Comparison of ENCODE assay signal across 8 mouse cellular contexts in the genomic region with DNA sequence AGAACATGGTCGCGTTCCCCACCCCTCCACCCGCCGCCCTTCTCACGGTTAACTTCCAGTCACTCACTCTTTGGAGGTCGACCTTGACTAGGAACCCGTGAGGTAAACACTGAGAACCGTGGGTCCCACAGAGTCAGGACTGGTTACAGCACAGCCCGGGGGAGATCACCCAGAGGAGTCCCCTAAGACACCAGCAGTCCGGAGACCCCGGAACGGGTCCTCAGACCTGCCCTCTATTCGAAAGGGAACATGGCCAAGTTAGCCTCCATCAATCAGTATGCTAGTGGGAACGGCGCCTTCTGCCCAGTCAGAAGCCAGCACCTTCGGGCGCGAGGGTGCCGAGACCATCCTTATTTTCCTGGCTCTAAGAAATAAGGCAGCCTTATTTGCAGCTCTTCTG. TPM values are rescaled to one million over a fixed set of nuclear protein-coding genes. Genes with fewer than 3 reads are reported as not detected.
DNase-seq lines count a peak whose midpoint lies in the region; ATAC-seq and TF ChIP-seq lines count a peak whose summit lies in the region.

No protein-coding gene starts in this region.

- ATAC-seq in heart, postnatal 0 days (ENCODE audit: insufficient read depth, low read depth), result peak; percentile 3
- peak; percentile 14; the same call in 1 of the 2 replicates for ATAC-seq in midbrain, embryonic 12.5 days (ENCODE audit: low FRiP score, low read depth)

- no peak for TF ChIP-seq EP300 in heart, postnatal 0 days (IDR thresholded peaks at IDR 0.05; ENCODE audit: low read depth)

- no peak for TF ChIP-seq CTCF in heart, postnatal 0 days (IDR thresholded peaks at IDR 0.05; ENCODE audit: low read depth)

- H3K9me3 ChIP-seq in heart, postnatal 0 days (replicated peaks; ENCODE audit: control insufficient read depth, low read length), result no peaks in the 10 kb centered on the region
- no peaks in the 10 kb centered on the region for H3K9me3 ChIP-seq in hindbrain, embryonic 10.5 days
- H3K9me3 ChIP-seq in midbrain, embryonic 12.5 days, result no peaks in the 10 kb centered on the region

- WGBS in heart, postnatal 0 days, result under 1% methylated on average over 19 of the region's 19 CpGs
- WGBS in hindbrain, embryonic 10.5 days, result 2% methylated on average over 19 of the region's 19 CpGs
- under 1% methylated on average over 19 of the region's 19 CpGs for WGBS in midbrain, embryonic 12.5 days

- peak overlapping the region; percentile 99 for H3K27ac ChIP-seq in heart, postnatal 0 days (ENCODE audit: low read depth)
- H3K27ac ChIP-seq in hindbrain, embryonic 10.5 days, result peak overlapping the region; percentile 97
- H3K27ac ChIP-seq in midbrain, embryonic 12.5 days (replicated peaks), result peak overlapping the region; percentile 97

- peaks cover 38% of the 10 kb centered on the region for H3K36me3 ChIP-seq in heart, postnatal 0 days (replicated peaks; ENCODE audit: control insufficient read depth, insufficient read depth, low read length)
- H3K36me3 ChIP-seq in hindbrain, embryonic 10.5 days, result peaks cover 43% of the 10 kb centered on the region
- peaks cover 36% of the 10 kb centered on the region for H3K36me3 ChIP-seq in midbrain, embryonic 12.5 days

- H3K27me3 ChIP-seq in heart, postnatal 0 days (ENCODE audit: control insufficient read depth, insufficient read depth, low read length), result no peaks in the 10 kb centered on the region
- peaks cover 19% of the 10 kb centered on the region for H3K27me3 ChIP-seq in hindbrain, embryonic 10.5 days (ENCODE audit: insufficient read depth, poor library complexity, severe bottlenecking)
- no peaks in the 10 kb centered on the region for H3K27me3 ChIP-seq in midbrain, embryonic 12.5 days

- H3K4me2 ChIP-seq in heart, postnatal 0 days (ENCODE audit: low read depth, low read length), result peak overlapping the region; percentile 84
- peak overlapping the region; percentile 82 for H3K4me2 ChIP-seq in midbrain, embryonic 12.5 days (replicated peaks)

- peaks cover 8% of the 10 kb centered on the region; the same call in 1 of the 2 replicates for H3K4me1 ChIP-seq in heart, postnatal 0 days (ENCODE audit: control insufficient read depth, insufficient read depth)
- H3K4me1 ChIP-seq in hindbrain, embryonic 10.5 days (replicated peaks), result peaks cover 32% of the 10 kb centered on the region
- peaks cover 22% of the 10 kb centered on the region for H3K4me1 ChIP-seq in midbrain, embryonic 12.5 days

- peak overlapping the region; percentile 92 for H3K9ac ChIP-seq in heart, postnatal 0 days (replicated peaks; ENCODE audit: low read depth, low read length)
- H3K9ac ChIP-seq in midbrain, embryonic 12.5 days (replicated peaks), result peak overlapping the region; percentile 87

- peak overlapping the region; percentile 91 for H3K4me3 ChIP-seq in heart, postnatal 0 days (ENCODE audit: low read depth, low read length)
- H3K4me3 ChIP-seq in hindbrain, embryonic 10.5 days, result peak overlapping the region; percentile 93
- peak overlapping the region; percentile 95 for H3K4me3 ChIP-seq in midbrain, embryonic 12.5 days

- no peak for DNase-seq in heart, postnatal 0 days (ENCODE audit: low spot score)
- DNase-seq in heart, adult 11 months, result no peak
- DNase-seq in NIH3T3 (ENCODE audit: low read depth), result peak; percentile 60
- no peak for DNase-seq in hindbrain, embryonic 10.5 days (ENCODE audit: low spot score)
- no peak for DNase-seq in T-cell, adult 2 months (ENCODE audit: low spot score)
- DNase-seq in adrenal gland, postnatal 36 days, result no peak
- no peak for DNase-seq in right cerebral cortex, postnatal 10 days (ENCODE audit: low spot score in 2 of 2)

RNA-seq across cellular contexts. Expression of a gene that starts 1.1 kb away (rescaled TPM):
- 234 and 284 TPM in 2 replicates for total RNA-seq in heart, postnatal 0 days (2014; rRNA removed; ENCODE audit: low replicate concordance)
- polyA plus RNA-seq in heart, postnatal 0 days (2015; fragmentation: Nextera tagmentation; extraction: Ambion mirVana), result 213 and 214 TPM in 2 replicates
- 231 and 240 TPM in 2 replicates for polyA plus RNA-seq in hindbrain, embryonic 10.5 days (2016; fragmentation: Nextera tagmentation; extraction: Ambion mirVana)
- 187 and 192 TPM in 2 replicates for polyA plus RNA-seq in midbrain, embryonic 12.5 days (2016; fragmentation: Nextera tagmentation; extraction: Ambion mirVana)
- total RNA-seq in adrenal gland, postnatal 36 days (2021), result 100 to 1,000 TPM; 188 to 248 TPM

RNA-seq across cellular contexts. Expression of a gene that starts 16.4 kb away (rescaled TPM):
- 6.0 and 18.8 TPM in 2 replicates for total RNA-seq in heart, postnatal 0 days (2014; rRNA removed; ENCODE audit: low replicate concordance)
- polyA plus RNA-seq in heart, postnatal 0 days (2015; fragmentation: Nextera tagmentation; extraction: Ambion mirVana), result 3.2 and 5.2 TPM in 2 replicates
- 4.5 and 9.8 TPM in 2 replicates for polyA plus RNA-seq in hindbrain, embryonic 10.5 days (2016; fragmentation: Nextera tagmentation; extraction: Ambion mirVana)
- 32.4 and 34.4 TPM in 2 replicates for polyA plus RNA-seq in midbrain, embryonic 12.5 days (2016; fragmentation: Nextera tagmentation; extraction: Ambion mirVana)
- 10 to 100 TPM; 12.4 to 15.8 TPM for total RNA-seq in adrenal gland, postnatal 36 days (2021)

RNA-seq across cellular contexts. Expression of a gene that starts 20.5 kb away (rescaled TPM):
- total RNA-seq in heart, postnatal 0 days (2014; rRNA removed; ENCODE audit: low replicate concordance), result 20.5 and 27.6 TPM in 2 replicates
- polyA plus RNA-seq in heart, postnatal 0 days (2015; fragmentation: Nextera tagmentation; extraction: Ambion mirVana), result 15.9 and 19.0 TPM in 2 replicates
- 5.7 and 6.5 TPM in 2 replicates for polyA plus RNA-seq in hindbrain, embryonic 10.5 days (2016; fragmentation: Nextera tagmentation; extraction: Ambion mirVana)
- polyA plus RNA-seq in midbrain, embryonic 12.5 days (2016; fragmentation: Nextera tagmentation; extraction: Ambion mirVana), result 4.1 and 5.5 TPM in 2 replicates
- 10 to 100 TPM; 37.5 to 49.6 TPM for total RNA-seq in adrenal gland, postnatal 36 days (2021)

RNA-seq across cellular contexts. Expression of a gene that starts 53.1 kb away (rescaled TPM):
- total RNA-seq in heart, postnatal 0 days (2014; rRNA removed; ENCODE audit: low replicate concordance), result 0.42 TPM in 1 of 2 replicates, not detected in the other
- polyA plus RNA-seq in heart, postnatal 0 days (2015; fragmentation: Nextera tagmentation; extraction: Ambion mirVana), result 0.56 and 0.68 TPM in 2 replicates
- polyA plus RNA-seq in hindbrain, embryonic 10.5 days (2016; fragmentation: Nextera tagmentation; extraction: Ambion mirVana), result 4.0 and 4.5 TPM in 2 replicates
- polyA plus RNA-seq in midbrain, embryonic 12.5 days (2016; fragmentation: Nextera tagmentation; extraction: Ambion mirVana), result 2.0 and 3.4 TPM in 2 replicates
- total RNA-seq in adrenal gland, postnatal 36 days (2021), result 1 to 10 TPM; 1.8 to 3.2 TPM
